ENCODE assay signal across 16 mouse cellular contexts in the genomic region with DNA sequence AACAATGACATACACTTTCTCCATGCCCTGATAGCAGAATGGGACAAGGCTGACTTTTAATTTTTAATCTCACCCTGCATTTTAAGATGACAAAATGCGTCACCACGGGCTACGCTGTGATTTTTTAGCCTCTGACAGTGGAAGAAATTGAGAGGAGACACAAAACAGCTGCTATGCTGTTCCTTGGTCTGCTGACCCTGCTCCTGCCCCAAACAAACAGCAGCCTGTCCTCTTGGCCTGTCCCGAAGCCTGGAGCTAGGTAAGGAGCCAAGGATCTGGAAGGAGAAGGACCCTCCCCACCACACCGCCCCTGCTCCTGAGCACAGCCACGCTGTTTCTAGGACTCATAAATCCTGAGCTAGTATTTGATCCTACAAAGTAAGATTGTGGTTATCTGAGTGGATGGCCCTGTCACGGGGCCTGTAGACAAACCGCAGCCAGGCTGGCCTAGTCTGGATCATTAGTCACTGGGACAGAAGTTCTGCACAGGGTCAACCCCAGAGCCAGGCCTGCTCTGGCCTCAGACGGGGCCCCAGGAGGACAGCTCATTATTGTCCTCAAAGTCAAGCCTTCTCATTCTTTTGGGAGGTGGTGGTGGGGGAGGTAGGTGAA. TPM values are rescaled to one million over a fixed set of nuclear protein-coding genes. Genes with fewer than 3 reads are reported as not detected.
DNase-seq lines count a peak whose midpoint lies in the region; ATAC-seq and TF ChIP-seq lines count a peak whose summit lies in the region.
"Had no signal": no experiment of that assay in that cellular context is flagged by ENCODE, and none has a peak within 500 bp of the region (broad histone marks: within the 10 kb centered on the region; RNA-seq: fewer than 3 reads in every experiment).

No protein-coding gene starts in this region.

- H3K4me2 ChIP-seq in lung, postnatal 0 days (replicated peaks; ENCODE audit: low read depth, low read length): no peak overlapping the region
- no peak overlapping the region for H3K4me2 ChIP-seq in forebrain, embryonic 16.5 days (ENCODE audit: low read length)
- H3K4me2 ChIP-seq: embryonic facial prominence, embryonic 13.5 days; forebrain, embryonic 13.5 days; midbrain, embryonic 15.5 days; neural tube, embryonic 12.5 days had no signal

- peak; percentile 72 for ATAC-seq in Patski
- ATAC-seq in lung, postnatal 0 days: peak; percentile 69
- no peak for ATAC-seq in forebrain, embryonic 16.5 days
- ATAC-seq: forebrain, embryonic 13.5 days; midbrain, embryonic 15.5 days had no signal

- TF ChIP-seq CTCF in Patski (IDR thresholded peaks at IDR 0.05): no peak
- TF ChIP-seq CTCF in lung, postnatal 0 days (IDR thresholded peaks at IDR 0.05): no peak

- no peaks in the 10 kb centered on the region for H3K4me1 ChIP-seq in lung, postnatal 0 days (ENCODE audit: insufficient read depth, low read depth, low read length)
- H3K4me1 ChIP-seq in forebrain, embryonic 16.5 days (replicated peaks; ENCODE audit: control insufficient read depth, insufficient read depth, low read length): no peaks in the 10 kb centered on the region
- H3K4me1 ChIP-seq: embryonic facial prominence, embryonic 13.5 days; forebrain, embryonic 13.5 days; midbrain, embryonic 15.5 days; neural tube, embryonic 12.5 days had no signal

- CTCF ChIA-PET in Patski (lab: Charles Lee): interaction anchor here (1.1 to 1.4 kb wide), 3 partner anchors 12 to 21 kb away, joined by 3 read pairs; no protein-coding TSS in a partner anchor

- H3K27me3 ChIP-seq in Patski: no peaks in the 10 kb centered on the region
- H3K27me3 ChIP-seq in lung, postnatal 0 days (replicated peaks; ENCODE audit: insufficient read depth, low read length): no peaks in the 10 kb centered on the region
- no peaks in the 10 kb centered on the region for H3K27me3 ChIP-seq in forebrain, embryonic 16.5 days (replicated peaks; ENCODE audit: control insufficient read depth, insufficient read depth, low read length)
- H3K27me3 ChIP-seq: CH12.LX; embryonic facial prominence, embryonic 13.5 days; forebrain, embryonic 13.5 days; midbrain, embryonic 15.5 days; neural tube, embryonic 12.5 days had no signal

- intact Hi-C loops in heart, postnatal 10 days (cut with DNase I): no loop called here
- intact Hi-C loops in heart, postnatal 14 days (cut with DNase I): no loop called here

- H3K27ac ChIP-seq in lung, postnatal 0 days (ENCODE audit: low read length): no peak overlapping the region
- no peak overlapping the region for H3K27ac ChIP-seq in forebrain, embryonic 16.5 days (ENCODE audit: low read length)
- H3K27ac ChIP-seq: embryonic facial prominence, embryonic 13.5 days; forebrain, embryonic 13.5 days; midbrain, embryonic 15.5 days; neural tube, embryonic 12.5 days had no signal

- no peak for TF ChIP-seq EP300 in lung, postnatal 0 days (IDR thresholded peaks at IDR 0.05)

- no peak overlapping the region for H3K9ac ChIP-seq in lung, postnatal 0 days (replicated peaks; ENCODE audit: low read depth)
- no peak overlapping the region for H3K9ac ChIP-seq in forebrain, embryonic 16.5 days (replicated peaks; ENCODE audit: low read depth, low read length)
- H3K9ac ChIP-seq: embryonic facial prominence, embryonic 13.5 days; forebrain, embryonic 13.5 days; midbrain, embryonic 15.5 days; neural tube, embryonic 12.5 days had no signal

- 31% methylated on average over 9 of the region's 9 CpGs for WGBS in lung, postnatal 0 days
- 87% methylated on average over 9 of the region's 9 CpGs for WGBS in forebrain, embryonic 16.5 days

- POLR2A ChIA-PET in Patski (lab: Charles Lee): no interaction called here

- H3K9me3 ChIP-seq in lung, postnatal 0 days (ENCODE audit: low read length): no peaks in the 10 kb centered on the region
- H3K9me3 ChIP-seq in forebrain, embryonic 16.5 days (ENCODE audit: control insufficient read depth, low read length): no peaks in the 10 kb centered on the region
- H3K9me3 ChIP-seq: embryonic facial prominence, embryonic 13.5 days; forebrain, embryonic 13.5 days; midbrain, embryonic 15.5 days; neural tube, embryonic 12.5 days had no signal

- peak; percentile 11 to 18 for DNase-seq in heart, postnatal 10 days
- no peak for DNase-seq in heart, postnatal 14 days
- DNase-seq in Patski (ENCODE audit: low read depth, low spot score): peak; percentile 35
- peak; percentile 50 for DNase-seq in embryo, embryonic 10.5 days (ENCODE audit: low spot score)
- DNase-seq in lung, postnatal 0 days (ENCODE audit: low spot score): peak; percentile 32
- DNase-seq in cerebellum, adult 9-10 months: no peak
- DNase-seq: cerebellum, adult 9-11 months; thymus, adult 2 months had no signal

- no peaks in the 10 kb centered on the region for H3K36me3 ChIP-seq in lung, postnatal 0 days (ENCODE audit: insufficient read depth, low read length)
- no peaks in the 10 kb centered on the region for H3K36me3 ChIP-seq in forebrain, embryonic 16.5 days (ENCODE audit: control insufficient read depth, insufficient read depth)
- H3K36me3 ChIP-seq: embryonic facial prominence, embryonic 13.5 days; midbrain, embryonic 15.5 days; neural tube, embryonic 12.5 days had no signal

- no peak overlapping the region for H3K4me3 ChIP-seq in lung, postnatal 0 days (ENCODE audit: low read depth, low read length)
- H3K4me3 ChIP-seq in forebrain, embryonic 16.5 days (replicated peaks; ENCODE audit: low read length): no peak overlapping the region
- H3K4me3 ChIP-seq: embryonic facial prominence, embryonic 13.5 days; forebrain, embryonic 13.5 days; midbrain, embryonic 15.5 days; neural tube, embryonic 12.5 days had no signal

- in situ Hi-C loops in Patski (cut with MboI; ENCODE audit: low pct_unique_long_range_greater_than_20kb): no loop called here

RNA-seq across cellular contexts. Expression of a gene that starts 17.5 kb away (rescaled TPM):
- 1 to 10 TPM in 1 of 2 experiments, under 1 TPM in 1; 0.98 to 1.1 TPM for total RNA-seq in heart, postnatal 10 days (2021)
- 1 to 10 TPM; 1.4 to 1.6 TPM for total RNA-seq in heart, postnatal 14 days (2021)
- 3.1 TPM for polyA plus RNA-seq in Patski (2021)
- not detected in 2 replicates for polyA plus RNA-seq in lung, postnatal 0 days (2015; fragmentation: Nextera tagmentation; extraction: Ambion mirVana)
- polyA plus RNA-seq in forebrain, embryonic 16.5 days (2015; fragmentation: Nextera tagmentation; extraction: Ambion mirVana): not detected in 2 replicates
- total RNA-seq: CH12.LX; gastrocnemius, adult 8-10 months; left cerebral cortex, postnatal 36 days had no signal
- polyA plus RNA-seq: forebrain, embryonic 13.5 days; midbrain, embryonic 15.5 days had no signal

Comparison
In these comparisons a context has a peak if more than half of its experiments do, and no peak if none do; other contexts are left out.
1. DNase-seq: peak in heart, postnatal 10 days (2 of 2), Patski (single experiment), embryo, embryonic 10.5 days (single experiment) and lung, postnatal 0 days (single experiment); none in heart, postnatal 14 days (0 of 2) and cerebellum, adult 9-10 months (single experiment).